Mouse (Mus musculus) 3134 (cell line): ENCODE results near the gene Retn.

ENCODE experiments used
- DNase-seq: peaks from one replicate; pipeline ENCODE4 v3.0.0-alpha.2; 2011; ENCODE audit warnings: low spot score; ENCODE audit not compliant: insufficient read length; ENCODE audit errors: extremely low read depth

Gene Retn

GRCm38 (mm10) chr8:3705711-3706110 is 50.1 kb downstream of the Retn start:
- DNase-seq: no peak

GRCm38 (mm10) chr8:3707611-3708010 is 52.0 kb downstream of the Retn start:
- no peak for DNase-seq
